Mouse (Mus musculus) neural tube, embryonic 11.5 days (tissue): ENCODE results near the gene Xlr3a. TPM values are rescaled to one million over a fixed set of nuclear protein-coding genes. Genes with fewer than 3 reads are reported as not detected.
A peak's percentile ranks its signal among the peaks of the same experiment; 100 is the strongest.
"Not testable (repeated sequence)": the region's sequence is repeated elsewhere in the genome, so short reads cannot be mapped to it uniquely, and the experiment has no call there.

ENCODE experiments used
- ATAC-seq: fragments of 200-750 bp; cut with Nextera tagmentation; 2 replicates; pipeline ENCODE4 v1.8.0; 2017; ENCODE audit warnings: moderate number of reproducible peaks, mild to moderate bottlenecking, moderate TSS enrichment, moderate library complexity; ENCODE audit not compliant: insufficient read depth, low FRiP score, low TSS enrichment
- DNase-seq: peaks from one replicate; pipeline ENCODE4 v3.0.0-alpha.2; 2015; ENCODE audit warnings: low spot score
- H3K27ac ChIP-seq: fragments of 300-500 bp; sonication (generic); 2 replicates; pipeline ENCODE4 v1.5.1; 2014; ENCODE audit warnings: low read depth, mild to moderate bottlenecking, low read length
- H3K27me3 ChIP-seq: fragments of 300-500 bp; sonication (generic); 2 replicates; pipeline ENCODE4 v1.6.1; 2014; ENCODE audit warnings: mild to moderate bottlenecking, low read length, mixed read lengths; ENCODE audit not compliant: control insufficient read depth, insufficient read depth
- H3K36me3 ChIP-seq: fragments of 300-500 bp; sonication (generic); 2 replicates; pipeline ENCODE4 v1.6.1; 2014; ENCODE audit warnings: mild to moderate bottlenecking, low read length, moderate library complexity, mixed read lengths; ENCODE audit not compliant: control insufficient read depth, insufficient read depth
- H3K4me1 ChIP-seq: fragments of 300-500 bp; sonication (generic); 2 replicates; pipeline ENCODE4 v1.6.1; 2014; ENCODE audit warnings: low read length, mixed read lengths; ENCODE audit not compliant: control insufficient read depth, insufficient read depth
- H3K4me2 ChIP-seq: fragments of 300-500 bp; sonication (generic); 2 replicates; pipeline ENCODE4 v1.6.1; 2014; ENCODE audit warnings: low read depth, mild to moderate bottlenecking, moderate library complexity
- H3K4me3 ChIP-seq: fragments of 300-500 bp; sonication (generic); 2 replicates; pipeline ENCODE4 v1.5.1; 2014; ENCODE audit warnings: low read depth, low read length
- H3K9ac ChIP-seq: fragments of 300-500 bp; sonication (generic); 2 replicates; pipeline ENCODE4 v1.6.1; 2014; ENCODE audit warnings: mild to moderate bottlenecking, low read length
- H3K9me3 ChIP-seq: fragments of 300-500 bp; sonication (generic); 2 replicates; pipeline ENCODE4 v1.6.1; 2016; ENCODE audit warnings: low read length; ENCODE audit not compliant: control insufficient read depth
- WGBS: fragments of 180-500 bp; shearing (Covaris S2); extraction: QIAGEN DNeasy Blood & Tissue Kit; methylation state at CpG from one replicate; pipeline ENCODE4 v1.1.7; 2014; 5-methylcytosine and 5-hydroxymethylcytosine counted together
- polyA plus RNA-seq: library from polyadenylated mRNA; unstranded; fragments of >200 nt; fragmentation: Nextera tagmentation; extraction: Ambion mirVana; gene quantifications from 2 replicates; pipeline ENCODE4 v1.2.1, GENCODE M21; 2014

The Xlr3a gene
- 3.3 and 4.1 TPM in 2 replicates for polyA plus RNA-seq

DNA sequence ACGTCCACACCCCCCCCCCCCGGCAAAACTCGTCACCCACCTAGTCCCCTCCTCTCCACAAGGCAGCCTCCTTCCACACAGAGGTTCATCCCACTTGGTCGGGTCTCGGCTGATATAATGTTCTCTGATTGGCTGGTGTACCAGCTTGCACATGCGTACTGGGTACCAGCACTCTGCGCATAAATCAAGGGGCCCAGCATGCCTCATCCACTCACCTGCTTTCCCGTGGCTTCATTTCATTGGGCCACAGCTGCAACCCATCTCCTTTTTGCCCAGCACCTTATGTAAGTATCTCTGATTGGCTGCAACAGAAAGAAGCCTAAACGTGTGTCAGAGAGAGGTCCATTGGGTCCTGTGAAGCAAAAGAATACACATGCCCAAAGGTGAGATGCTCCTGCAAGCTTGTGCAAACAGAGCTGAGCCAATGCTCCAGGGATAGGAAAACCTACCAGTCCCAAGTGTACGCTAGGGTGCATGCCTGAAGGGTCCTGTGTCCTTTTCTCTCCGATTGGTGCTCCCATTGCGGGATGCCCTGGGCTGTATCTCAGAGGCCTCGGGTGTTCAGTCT is at the start of gene Xlr3a:
Gene Xlr3a (minus strand): TSS at position 155 of the 568 bp plus-strand sequence.
- H3K4me2 ChIP-seq, H3K4me3 ChIP-seq, H3K36me3 ChIP-seq, H3K9ac ChIP-seq, H3K27ac ChIP-seq, H3K9me3 ChIP-seq, H3K4me1 ChIP-seq, ATAC-seq, H3K27me3 ChIP-seq: not testable (repeated sequence)
- peak; percentile 8 for DNase-seq
- 83% methylated on average over 10 of the region's 13 CpGs for WGBS

GRCm38 (mm10) chrX:73143218-73143618 is 46.3 kb upstream of the Xlr3a start:
- not testable (repeated sequence) for H3K4me2 ChIP-seq, H3K4me3 ChIP-seq, H3K9ac ChIP-seq, H3K36me3 ChIP-seq, ATAC-seq, DNase-seq, H3K9me3 ChIP-seq, H3K27ac ChIP-seq, H3K27me3 ChIP-seq, H3K4me1 ChIP-seq
- no CpG with 5 or more reads among the region's 7 CpGs for WGBS

- not testable (repeated sequence) for H3K36me3 ChIP-seq, H3K27me3 ChIP-seq, ATAC-seq, H3K4me2 ChIP-seq, H3K9ac ChIP-seq, H3K4me1 ChIP-seq, DNase-seq, H3K4me3 ChIP-seq, H3K9me3 ChIP-seq, H3K27ac ChIP-seq
- WGBS: no CpG with 5 or more reads among the region's 12 CpGs
These were observed 26.2 kb upstream of the Xlr3a start for GRCm38 (mm10) chrX:73122859-73123829.

DNA sequence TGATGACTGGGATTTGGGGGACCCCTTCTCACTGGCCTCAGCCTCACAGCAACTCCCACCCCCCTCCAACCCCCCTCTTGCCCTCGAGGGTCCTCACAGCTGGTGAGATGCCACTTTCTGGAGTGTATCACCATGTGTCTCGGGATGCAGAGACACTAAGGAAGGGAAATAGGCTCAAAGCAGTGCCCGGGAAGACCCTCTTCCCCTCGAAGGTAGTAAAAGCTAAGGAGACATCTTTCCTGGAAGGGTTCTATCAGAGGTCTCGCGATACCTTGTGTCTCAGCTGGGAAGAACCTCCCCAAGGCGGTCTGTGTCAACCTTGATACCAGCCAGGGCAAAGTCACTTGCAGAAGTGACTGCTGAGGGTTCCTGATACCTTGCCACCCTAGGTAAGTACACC is 19.9 kb upstream of the Xlr3a start, which contains the start of gene Gm14685:
Gene Gm14685 (plus strand): TSS at position 301 of the 400 bp plus-strand sequence.
- not testable (repeated sequence) for H3K4me3 ChIP-seq, H3K9me3 ChIP-seq, H3K9ac ChIP-seq, ATAC-seq, DNase-seq, H3K27ac ChIP-seq, H3K4me1 ChIP-seq, H3K4me2 ChIP-seq, H3K27me3 ChIP-seq, H3K36me3 ChIP-seq
- WGBS: no CpG with 5 or more reads among the region's 7 CpGs

GRCm38 (mm10) chrX:73082267-73083055 is 14.4 kb downstream of the Xlr3a start, which contains the start of gene Xlr4a:
TSS of gene Xlr4a (minus strand) at chrX:73082478.
- WGBS: 85% methylated on average over 17 of the region's 19 CpGs
- not testable (repeated sequence) for H3K4me1 ChIP-seq, H3K36me3 ChIP-seq, H3K9ac ChIP-seq, ATAC-seq, H3K4me2 ChIP-seq, H3K27ac ChIP-seq, H3K9me3 ChIP-seq, H3K4me3 ChIP-seq, H3K27me3 ChIP-seq, DNase-seq

DNA sequence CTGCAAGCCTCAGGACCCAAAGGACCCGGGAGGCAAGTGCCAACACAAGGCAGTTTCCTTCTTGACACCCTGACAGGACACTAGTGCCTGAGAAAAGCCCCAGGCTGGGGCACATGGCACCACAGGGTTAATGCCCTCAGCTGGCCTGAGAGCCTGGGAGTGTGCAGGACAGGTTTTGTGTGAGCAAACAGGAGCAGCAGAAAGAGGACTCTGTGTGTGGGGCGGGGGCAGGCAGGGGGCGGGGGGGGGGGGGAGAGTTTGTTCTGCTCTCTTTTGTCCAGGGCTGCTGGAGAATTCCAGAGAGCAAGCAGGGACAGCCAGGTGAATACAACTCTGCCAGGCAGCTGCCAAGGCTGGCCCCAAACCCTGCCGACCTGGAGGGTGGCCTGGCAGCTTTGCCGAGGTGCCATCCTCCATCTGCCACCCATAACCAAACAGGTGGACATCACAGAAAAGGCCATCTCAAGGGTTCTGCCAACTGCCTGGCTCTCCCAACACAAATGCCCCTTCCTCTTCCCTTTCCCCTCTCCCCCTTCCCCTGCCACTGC is 30.1 kb downstream of the Xlr3a start:
- not testable (repeated sequence) for H3K27ac ChIP-seq
- WGBS: no CpG with 5 or more reads among the region's 5 CpGs

GRCm38 (mm10) chrX:73064415-73064793 is 32.5 kb downstream of the Xlr3a start, which contains the start of gene Pnma3:
TSS of gene Pnma3 (plus strand) at chrX:73064787.
- Histone ChIP-seq H3K9me3 (no peaks in the 10 kb centered on the region), H3K27me3 (no peaks in the 10 kb centered on the region), H3K4me3 (peak within 1 kb of the TSS; percentile 23), H3K27ac (no peak within 1 kb of the TSS), H3K9ac (peak within 1 kb of the TSS; percentile 41), H3K4me2 (peak within 1 kb of the TSS; percentile 36), H3K36me3 (no peaks in the 10 kb centered on the region), H3K4me1 (no peaks in the 10 kb centered on the region)
- peak; percentile 53; the same call in 1 of the 2 replicates for ATAC-seq
- WGBS: 28% methylated on average over 7 of the region's 7 CpGs
- DNase-seq: no peak

More for the DNA sequence above, 30.1 kb downstream of the Xlr3a start:
- ATAC-seq, H3K27me3 ChIP-seq, H3K9me3 ChIP-seq, H3K4me3 ChIP-seq, H3K4me1 ChIP-seq, H3K4me2 ChIP-seq, H3K9ac ChIP-seq, H3K36me3 ChIP-seq, DNase-seq: not testable (repeated sequence)
